Mouse (Mus musculus) lung, adult 2 months (tissue): ENCODE data around the gene Olfr790.

Source experiments
- CTCF ChIP-seq: fragments of 200-500 bp; IDR thresholded peaks from 2 replicates; pipeline ENCODE4 v1.5.1; 2011; ENCODE audit warnings: mild to moderate bottlenecking, low read length, control low read depth; ENCODE audit not compliant: insufficient read depth
- POLR2A ChIP-seq: fragments of 200-500 bp; IDR thresholded peaks from 2 replicates; pipeline ENCODE4 v1.6.1; 2011; ENCODE audit warnings: low read depth, mild to moderate bottlenecking, control low read depth, low read length, borderline replicate concordance; ENCODE audit errors: extremely low read depth

GRCm38 (mm10) chr10:129473256-129473655 is 25.0 kb upstream of the Olfr790 start:
- TF ChIP-seq CTCF = no peak
- no peak for TF ChIP-seq POLR2A
